Mouse (Mus musculus): ENCODE measurements around the gene Rerg.

GRCm38 (mm10) chr6:137201578-137201977 lies 31.3 kb upstream of the Rerg start:
- no peak for TF ChIP-seq CTCF (IDR thresholded peaks at IDR 0.05; ENCODE audit: extremely low read depth, insufficient read depth, low read length)
- no peak for TF ChIP-seq POLR2A (IDR thresholded peaks at IDR 0.05; ENCODE audit: extremely low read depth, insufficient read depth, low read length)

Data from cortical plate, adult 2 months (tissue).